Mouse (Mus musculus): ENCODE results near the gene Il1r2. TPM values are rescaled to one million over a fixed set of nuclear protein-coding genes. Genes with fewer than 3 reads are reported as not detected.

Il1r2 gene
- total RNA-seq, 2 experiments from 2014 or later: 0.36 to 0.60 TPM

GRCm38 (mm10) chr1:40059122-40059774 is 14.6 kb upstream of the Il1r2 start:
- no peak for DNase-seq

DNA sequence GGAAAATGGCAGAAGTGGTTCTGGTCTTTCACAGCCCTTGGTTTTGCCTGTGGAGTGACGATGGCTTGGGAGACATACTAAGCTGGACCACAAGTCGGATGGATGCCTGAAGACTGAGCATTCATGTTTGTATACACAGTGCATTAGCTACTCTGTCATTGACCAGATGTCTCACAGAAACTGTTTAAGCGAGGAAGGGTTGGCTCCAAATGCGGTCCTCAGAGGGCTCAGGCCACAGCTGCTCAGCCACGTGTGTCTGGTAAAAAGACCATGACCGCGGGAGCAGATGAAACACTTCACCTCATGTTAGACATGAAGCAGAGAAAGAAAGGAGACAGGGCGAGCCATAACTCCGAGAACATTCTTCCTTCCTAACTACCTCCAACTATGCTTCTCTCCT is 12.5 kb upstream of the Il1r2 start:
- DNase-seq: no peak

DNA sequence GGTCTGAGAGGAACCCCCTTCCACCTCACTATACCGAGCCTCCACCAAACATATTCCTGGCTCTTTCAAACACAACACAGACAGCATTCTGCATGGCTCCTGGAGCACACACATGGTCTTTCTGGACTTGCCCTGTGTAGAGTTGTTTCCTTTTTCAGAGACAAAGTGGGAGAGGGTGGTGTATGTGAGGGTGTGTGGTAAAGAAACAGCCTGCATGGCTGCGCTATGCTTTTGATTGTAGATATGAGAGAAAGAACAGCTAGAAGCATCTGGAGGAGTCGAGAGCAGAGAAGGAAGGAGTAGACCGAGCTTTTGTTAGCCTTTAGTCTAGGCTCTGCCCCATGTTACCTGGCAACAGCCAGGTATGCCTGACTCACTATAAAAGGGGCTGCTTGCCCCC is 10.5 kb upstream of the Il1r2 start:
- DNase-seq: no peak

DNA sequence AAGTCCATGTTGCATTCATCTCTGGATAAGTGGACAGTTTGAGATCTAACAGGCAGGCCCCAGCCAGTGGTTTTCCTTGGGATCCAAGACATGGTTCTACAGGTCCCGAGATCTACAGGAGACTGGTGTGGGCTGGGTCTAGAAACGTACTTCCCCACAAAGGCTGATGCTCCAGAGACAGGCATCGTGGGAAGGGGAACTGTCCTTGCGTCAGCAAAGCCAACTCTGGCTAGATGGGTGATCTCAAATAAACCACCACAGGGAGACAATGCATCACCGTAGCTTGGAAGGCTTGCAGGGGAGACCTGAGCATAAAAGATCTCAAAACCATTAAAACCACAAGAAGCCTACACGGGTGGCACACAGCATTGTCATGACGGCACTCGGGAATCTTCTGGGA is 9.4 kb upstream of the Il1r2 start:
- no peak for DNase-seq

DNA sequence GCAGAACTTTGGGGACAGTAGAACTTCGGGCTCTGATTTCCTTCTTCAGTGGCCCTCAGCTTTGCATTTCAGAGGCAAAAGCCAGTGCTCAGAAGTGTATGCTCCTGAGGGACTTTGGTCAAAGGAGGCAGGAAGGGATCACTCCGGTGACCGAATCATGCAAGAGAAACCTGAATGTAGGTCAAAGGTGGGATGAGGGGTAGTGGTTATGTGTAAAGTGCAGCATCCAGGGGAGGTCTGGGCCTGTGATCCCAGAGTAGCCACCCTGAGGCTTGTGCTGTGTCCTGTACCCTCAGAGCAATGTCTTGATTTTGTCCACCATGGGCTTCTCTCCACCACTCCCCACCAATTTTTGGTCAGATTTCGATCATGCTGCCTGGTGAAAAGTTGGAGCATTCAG is 1.3 kb upstream of the Il1r2 start:
- no peak for DNase-seq

GRCm38 (mm10) chr1:40077328-40077727 is 3.4 kb downstream of the Il1r2 start:
- no peak for DNase-seq

- no peak for DNase-seq
Observed at GRCm38 (mm10) chr1:40081041-40081440, 7.2 kb downstream of the Il1r2 start.

DNA sequence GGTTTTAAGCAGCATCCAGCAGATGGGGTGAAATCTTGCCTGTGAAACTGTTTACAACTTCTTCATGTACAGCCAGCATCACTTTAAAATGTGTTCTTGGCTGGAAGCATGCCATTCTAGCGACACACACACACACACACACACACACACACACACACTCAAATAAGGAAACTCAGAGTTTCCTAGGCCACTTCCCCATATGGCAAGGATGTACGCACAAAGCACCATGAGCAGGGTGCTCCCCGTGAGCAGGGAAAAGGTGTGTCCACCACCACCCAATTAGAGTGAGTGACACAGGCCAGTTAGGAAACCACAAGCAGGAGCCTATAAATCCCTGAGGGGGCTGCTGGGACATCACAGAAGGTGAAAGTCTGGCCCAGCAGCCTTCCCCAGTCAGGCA is 10.5 kb downstream of the Il1r2 start:
- no peak for DNase-seq

DNA sequence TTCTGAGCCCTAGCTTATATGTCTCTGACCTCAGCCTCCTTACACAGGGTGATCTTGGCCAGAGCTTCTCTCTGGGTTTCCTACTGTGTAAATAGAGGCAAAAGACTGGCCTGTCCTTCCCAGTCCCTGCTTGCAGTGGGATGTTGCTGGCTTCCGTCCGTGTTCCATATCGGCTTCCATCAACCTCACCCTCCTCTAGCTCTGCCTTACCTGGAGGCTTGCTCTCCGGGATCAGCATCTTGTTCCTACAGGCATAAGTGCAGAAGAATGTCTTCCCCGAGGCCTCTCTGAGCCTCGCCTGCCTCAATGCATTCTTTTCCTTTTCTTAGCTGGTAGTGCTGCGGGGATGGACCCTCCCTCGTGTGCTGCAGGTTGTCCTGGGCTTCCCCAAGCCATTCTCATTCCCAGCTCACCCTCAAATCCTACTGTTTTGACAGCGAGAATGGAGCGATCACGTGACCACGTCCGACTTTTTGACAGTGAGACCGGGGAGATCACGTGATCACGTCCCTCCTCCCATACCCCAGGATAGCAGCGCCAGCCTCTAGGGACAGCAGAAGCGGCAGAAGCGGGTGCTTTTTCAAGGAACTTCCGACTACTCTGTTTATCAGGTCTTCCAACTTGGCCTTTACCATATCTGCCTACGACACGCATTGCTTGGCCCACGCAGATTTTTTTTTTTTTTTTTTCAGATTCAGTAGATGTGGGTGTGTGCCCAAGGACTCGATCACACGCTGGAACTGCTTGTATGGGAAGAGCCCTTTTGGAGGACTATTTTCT is 11.7 kb downstream of the Il1r2 start:
- DNase-seq: peak; percentile 67

- DNase-seq: no peak
Observed at GRCm38 (mm10) chr1:40091160-40091559, 17.3 kb downstream of the Il1r2 start.

DNA sequence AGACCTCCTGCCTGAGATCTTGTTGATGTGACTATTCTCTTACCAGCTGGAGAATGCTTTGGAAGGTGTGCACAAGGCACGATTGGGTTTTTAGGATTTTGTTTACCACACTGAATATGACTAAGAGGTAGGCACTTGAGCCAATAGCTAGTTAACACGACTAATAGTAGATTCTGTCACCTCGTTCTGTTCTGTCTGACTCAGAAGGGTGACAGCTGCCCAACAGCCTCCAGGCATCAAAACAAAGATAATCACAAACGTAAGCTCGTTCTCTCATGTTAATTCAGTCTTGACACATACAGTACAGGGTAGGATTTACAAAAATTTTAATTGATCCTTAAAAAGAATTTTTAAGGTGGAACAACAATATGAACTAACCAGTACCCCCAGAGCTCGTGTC is 18.7 kb downstream of the Il1r2 start:
- no peak for DNase-seq

DNA sequence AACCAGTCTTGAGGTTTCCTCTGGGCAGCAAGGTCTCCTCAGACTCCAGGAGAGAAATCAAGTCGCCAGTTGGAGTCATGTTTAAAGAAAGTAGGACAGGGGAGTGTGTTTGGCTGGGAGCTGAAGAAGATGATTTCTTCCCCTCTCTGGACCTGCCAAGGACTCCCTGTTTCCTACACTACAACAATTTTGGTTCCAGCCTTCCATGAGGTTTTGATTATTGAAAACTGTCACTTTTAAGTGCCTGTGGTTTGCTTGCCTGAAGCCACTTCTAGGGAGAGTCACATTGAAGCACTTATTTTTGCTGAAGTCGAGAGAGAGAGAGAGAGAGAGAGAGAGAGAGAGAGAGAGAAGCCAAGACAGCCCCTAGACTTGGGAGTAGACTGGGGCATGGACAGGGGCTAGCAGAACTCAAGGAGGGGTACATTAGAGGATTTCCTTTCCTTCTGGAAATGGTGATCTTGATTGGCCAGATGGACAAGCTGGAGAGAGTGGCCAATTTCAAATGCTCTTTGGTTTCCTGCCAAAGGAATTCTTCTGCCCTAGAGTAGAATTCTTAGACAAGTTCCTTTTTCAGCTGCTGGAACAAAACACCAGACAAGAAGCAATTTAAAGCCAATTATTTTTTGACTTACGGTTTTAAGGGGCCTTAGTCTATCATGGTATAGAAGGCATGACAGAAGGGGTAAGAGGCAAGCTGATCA is 20.9 kb downstream of the Il1r2 start:
- DNase-seq: no peak

DNA sequence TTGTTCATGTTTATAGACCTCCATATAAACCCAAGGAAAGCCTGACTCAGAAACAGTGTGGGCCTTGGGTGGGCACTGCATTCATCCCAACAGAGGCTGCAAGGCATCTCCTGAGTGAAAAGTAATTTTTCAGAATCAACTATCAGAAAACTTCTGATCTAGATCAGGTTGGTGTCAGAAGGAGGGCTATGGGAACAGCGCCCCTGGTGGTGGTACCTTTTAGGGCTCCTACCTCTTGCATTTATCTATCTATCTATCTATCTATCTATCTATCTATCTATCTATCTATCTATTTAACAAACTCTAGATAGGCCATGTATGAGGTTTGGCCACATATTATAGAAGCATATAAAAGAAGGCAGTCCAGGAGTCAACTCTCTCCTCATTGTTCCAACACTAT is 21.7 kb downstream of the Il1r2 start:
- no peak for DNase-seq

GRCm38 (mm10) chr1:40106306-40106705 is 32.4 kb downstream of the Il1r2 start:
- no peak for DNase-seq

DNA sequence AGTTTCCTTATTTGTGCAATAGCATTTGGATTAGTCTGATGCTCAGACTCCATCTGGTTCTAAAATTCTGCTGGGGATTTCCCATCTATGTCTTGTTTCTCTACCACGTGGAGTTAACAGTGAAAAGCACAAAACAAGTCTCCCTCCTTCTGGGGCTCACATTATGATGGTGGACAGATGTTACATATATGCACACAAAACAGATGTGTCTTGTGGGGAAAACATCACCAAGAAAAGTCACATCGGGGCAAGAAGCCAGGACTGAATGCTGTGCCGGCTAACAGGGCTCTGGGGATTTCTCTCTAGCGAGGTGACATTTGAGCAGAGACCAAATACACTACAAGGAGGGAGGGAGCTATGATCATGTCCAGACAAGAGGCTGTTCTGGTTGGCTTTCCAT is 32.8 kb downstream of the Il1r2 start:
- no peak for DNase-seq

DNA sequence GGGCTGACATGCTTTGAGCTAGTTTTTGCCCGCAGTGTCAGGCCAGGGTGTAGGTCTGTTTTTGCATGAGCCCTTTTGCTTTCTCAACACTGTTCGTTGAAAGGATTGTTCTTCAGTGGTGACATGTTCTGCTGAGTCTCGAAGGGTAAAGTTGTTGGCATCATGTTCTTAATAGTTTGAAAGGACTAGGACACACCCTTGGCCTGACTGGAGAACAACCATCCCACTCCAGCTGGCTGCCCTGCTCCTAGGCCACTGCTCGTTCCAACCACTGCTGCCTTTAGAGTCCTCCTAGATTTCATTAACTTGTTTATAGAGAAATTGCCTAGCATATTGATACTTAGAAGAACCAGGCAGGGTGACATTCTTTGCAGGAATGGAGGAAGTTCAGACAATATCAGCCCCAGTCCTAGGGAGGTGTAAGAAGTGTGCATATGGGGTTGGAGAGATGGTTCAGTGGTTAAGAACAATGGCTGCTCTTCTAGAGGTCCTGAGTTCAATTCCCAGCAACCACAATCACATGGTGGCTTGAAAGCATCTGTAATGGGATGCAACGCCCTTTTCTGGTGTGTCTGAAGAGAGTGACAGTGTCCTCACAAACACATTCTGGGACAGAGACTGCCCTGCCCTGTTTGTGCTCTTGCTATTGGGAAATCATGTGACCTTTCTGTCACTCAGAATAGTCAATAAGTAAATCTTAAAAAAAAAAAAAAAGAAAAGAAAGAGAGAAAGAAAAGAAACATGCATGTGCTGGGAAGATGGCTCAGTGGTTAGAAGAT is 34.3 kb downstream of the Il1r2 start:
- DNase-seq: no peak

GRCm38 (mm10) chr1:40109736-40110135 is 35.9 kb downstream of the Il1r2 start:
- DNase-seq: no peak

GRCm38 (mm10) chr1:40115271-40115670 is 41.4 kb downstream of the Il1r2 start:
- DNase-seq: peak; percentile 45

GRCm38 (mm10) chr1:40116422-40116821 is 42.5 kb downstream of the Il1r2 start:
- peak; percentile 90 for DNase-seq

DNA sequence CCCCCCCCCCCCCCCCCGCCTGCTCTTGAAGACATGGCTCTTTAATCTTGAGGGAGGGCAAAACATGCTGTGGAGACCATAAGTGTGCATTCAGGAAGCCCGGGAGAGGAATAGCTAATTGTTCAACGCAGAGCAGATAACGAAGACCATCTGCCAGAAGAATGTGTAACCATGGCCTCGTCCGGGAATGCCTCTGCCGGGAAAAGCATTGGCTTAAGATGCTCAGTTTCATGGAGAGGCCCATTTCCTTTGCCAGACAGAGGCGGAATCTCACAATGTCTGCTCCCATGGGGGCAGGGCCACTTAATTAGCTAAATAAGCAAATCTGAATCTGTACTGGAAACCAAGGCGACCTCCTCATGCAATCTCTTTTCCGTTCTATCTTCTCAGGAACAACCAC is 43.7 kb downstream of the Il1r2 start:
- DNase-seq: no peak

GRCm38 (mm10) chr1:40124237-40124636 is 50.4 kb downstream of the Il1r2 start:
- no peak for DNase-seq

- DNase-seq: peak; percentile 25
Observed at GRCm38 (mm10) chr1:40128481-40128880, 54.6 kb downstream of the Il1r2 start.

DNA sequence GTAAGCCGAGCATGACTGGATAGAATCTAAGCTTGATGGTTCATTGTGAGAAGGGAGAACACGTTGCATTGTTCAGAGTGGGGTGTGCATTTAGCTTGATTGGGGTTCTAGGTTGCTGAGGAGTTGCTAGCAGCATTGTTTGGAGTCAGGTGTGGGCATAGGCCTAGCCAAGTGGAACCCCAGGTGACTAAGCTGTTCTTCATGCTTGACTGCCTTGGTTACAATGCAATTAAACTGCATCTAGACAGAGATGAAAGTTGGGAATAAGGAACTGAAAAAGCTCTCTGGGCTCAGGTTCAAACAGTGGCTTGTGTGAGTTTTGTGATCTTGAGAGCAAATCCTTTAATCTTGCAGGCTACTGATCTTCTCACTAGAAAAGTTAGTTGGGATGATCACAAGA is 55.4 kb downstream of the Il1r2 start:
- no peak for DNase-seq

All from adrenal gland, postnatal 10 days (tissue).